Mouse (Mus musculus) limb, embryonic 14.5 days (tissue): Measurements from ENCODE around the gene Txndc11. TPM values are rescaled to one million over a fixed set of nuclear protein-coding genes. Genes with fewer than 3 reads are reported as not detected.

Experiments used
- ATAC-seq: fragments of 200-750 bp; cut with Nextera tagmentation; 2 replicates; pipeline ENCODE4 v1.8.0; 2017; ENCODE audit warnings: low read depth, moderate number of reproducible peaks, moderate TSS enrichment; ENCODE audit not compliant: low FRiP score
- DNase-seq: peaks from one replicate; pipeline ENCODE4 v3.0.0-alpha.2; 2015; ENCODE audit warnings: low spot score
- H3K27ac ChIP-seq: fragments of 300-500 bp; sonication (generic); replicated peaks from 2 replicates; pipeline ENCODE4 v1.5.1; 2014; ENCODE audit warnings: low read depth, mild to moderate bottlenecking, low read length, moderate library complexity, mixed read lengths
- H3K27me3 ChIP-seq: fragments of 300-500 bp; sonication (generic); 2 replicates; pipeline ENCODE4 v1.6.1; 2014; ENCODE audit warnings: low read length, mixed read lengths; ENCODE audit not compliant: control insufficient read depth, insufficient read depth
- H3K36me3 ChIP-seq: fragments of 300-500 bp; sonication (generic); 2 replicates; pipeline ENCODE4 v1.6.1; 2014; ENCODE audit warnings: mild to moderate bottlenecking, low read length, moderate library complexity, mixed read lengths; ENCODE audit not compliant: control insufficient read depth, insufficient read depth
- H3K4me1 ChIP-seq: fragments of 300-500 bp; sonication (generic); 2 replicates; pipeline ENCODE4 v1.6.1; 2014; ENCODE audit warnings: antibody characterized with exemption, low read length, mixed read lengths; ENCODE audit not compliant: control insufficient read depth, insufficient read depth
- H3K4me2 ChIP-seq: fragments of 300-500 bp; sonication (generic); replicated peaks from 2 replicates; pipeline ENCODE4 v1.6.1; 2014; ENCODE audit warnings: low read depth, mild to moderate bottlenecking, low read length, moderate library complexity; ENCODE audit not compliant: severe bottlenecking
- H3K4me3 ChIP-seq: fragments of 300-500 bp; sonication (generic); replicated peaks from 2 replicates; pipeline ENCODE4 v1.5.1; 2014; ENCODE audit warnings: low read length
- H3K9ac ChIP-seq: fragments of 300-500 bp; sonication (generic); 2 replicates; pipeline ENCODE4 v1.6.1; 2014; ENCODE audit warnings: mild to moderate bottlenecking, low read depth, low read length, moderate library complexity; ENCODE audit not compliant: severe bottlenecking
- H3K9me3 ChIP-seq: fragments of 300-500 bp; sonication (generic); 2 replicates; pipeline ENCODE4 v1.6.1; 2016; ENCODE audit warnings: low read length; ENCODE audit not compliant: control insufficient read depth
- POLR2A ChIP-seq: fragments of 200-500 bp; IDR thresholded peaks from 2 replicates; pipeline ENCODE4 v1.8.0; 2012; ENCODE audit warnings: inconsistent platforms, mild to moderate bottlenecking, moderate library complexity, borderline replicate concordance; ENCODE audit not compliant: insufficient read depth, insufficient read length; ENCODE audit errors: extremely low read depth
- WGBS: fragments of 180-500 bp; shearing (Covaris S2); extraction: QIAGEN DNeasy Blood & Tissue Kit; methylation state at CpG from one replicate; pipeline ENCODE4 v1.1.7; 2014; 5-methylcytosine and 5-hydroxymethylcytosine counted together
- polyA plus RNA-seq, 2 experiments: library from polyadenylated mRNA; depleted of rRNA in 1 of 2; stranded (reverse) in 1 of 2; unstranded in 1 of 2; fragments of >200 nt; fragmentation: Nextera tagmentation in 1 of 2; extraction: Ambion mirVana in 1 of 2; gene quantifications; 2 replicates each; pipeline versions ENCODE4 v1.2.1 to v1.2.3; 2012 to 2014

The Txndc11 gene
- polyA plus RNA-seq, 2 experiments: 36.9 to 45.0 TPM

- Histone ChIP-seq H3K27me3 (no peaks in the 10 kb centered on the region), H3K4me1 (no peaks in the 10 kb centered on the region), H3K9ac (no peak overlapping the region), H3K4me2 (no peak overlapping the region), H3K9me3 (no peaks in the 10 kb centered on the region), H3K4me3 (no peak overlapping the region), H3K27ac (no peak overlapping the region), H3K36me3 (no peaks in the 10 kb centered on the region)
- 86% methylated on average over 7 of the region's 7 CpGs for WGBS
- no peak for DNase-seq
- TF ChIP-seq POLR2A: no peak
- ATAC-seq: no peak
Observed at GRCm38 (mm10) chr16:11046437-11046836, 88.0 kb downstream of the Txndc11 start.

- no peak overlapping the region for H3K4me3 ChIP-seq
- WGBS: 85% methylated on average over 5 of the region's 5 CpGs
- no peak for DNase-seq
- H3K27ac ChIP-seq: no peak overlapping the region
- H3K36me3 ChIP-seq: no peaks in the 10 kb centered on the region
- no peak for ATAC-seq
- no peak for TF ChIP-seq POLR2A
- no peak overlapping the region for H3K9ac ChIP-seq
- no peaks in the 10 kb centered on the region for H3K4me1 ChIP-seq
- no peak overlapping the region for H3K4me2 ChIP-seq
- H3K9me3 ChIP-seq: no peaks in the 10 kb centered on the region
- no peaks in the 10 kb centered on the region for H3K27me3 ChIP-seq
Observed at GRCm38 (mm10) chr16:11043239-11043638, 91.2 kb downstream of the Txndc11 start.

GRCm38 (mm10) chr16:11040603-11041002, 93.8 kb downstream of the Txndc11 start:
- Histone ChIP-seq H3K36me3 (no peaks in the 10 kb centered on the region), H3K9ac (no peak overlapping the region), H3K4me2 (no peak overlapping the region), H3K4me1 (no peaks in the 10 kb centered on the region), H3K4me3 (no peak overlapping the region), H3K27me3 (no peaks in the 10 kb centered on the region), H3K9me3 (no peaks in the 10 kb centered on the region), H3K27ac (no peak overlapping the region)
- no peak for DNase-seq
- WGBS: 83% methylated on average over 2 of the region's 2 CpGs
- no peak for TF ChIP-seq POLR2A
- ATAC-seq: no peak

- Histone ChIP-seq H3K9ac (no peak overlapping the region), H3K4me2 (no peak overlapping the region), H3K4me3 (no peak overlapping the region), H3K4me1 (no peaks in the 10 kb centered on the region), H3K36me3 (no peaks in the 10 kb centered on the region), H3K27me3 (no peaks in the 10 kb centered on the region), H3K9me3 (no peaks in the 10 kb centered on the region), H3K27ac (no peak overlapping the region)
- ATAC-seq: peak; percentile 21; the same call in 1 of the 2 replicates
- peak; percentile 68 for DNase-seq
- WGBS: 31% methylated on average over 15 of the region's 15 CpGs
- TF ChIP-seq POLR2A: no peak
Observed at GRCm38 (mm10) chr16:11035790-11036431, 98.5 kb downstream of the Txndc11 start.

- Histone ChIP-seq H3K27me3 (no peaks in the 10 kb centered on the region), H3K27ac (no peak overlapping the region), H3K9me3 (no peaks in the 10 kb centered on the region), H3K9ac (no peak overlapping the region), H3K4me1 (no peaks in the 10 kb centered on the region), H3K4me2 (no peak overlapping the region), H3K4me3 (no peak overlapping the region), H3K36me3 (no peaks in the 10 kb centered on the region)
- TF ChIP-seq POLR2A: no peak
- WGBS: 85% methylated on average over 9 of the region's 9 CpGs
- no peak for ATAC-seq
- no peak for DNase-seq
Observed at GRCm38 (mm10) chr16:11035273-11035672, 99.2 kb downstream of the Txndc11 start.
